29 mouse cellular contexts compared by ENCODE assay signal in genomic region chr12:112912951-112913745, GRCm38 (mm10). TPM values are rescaled to one million over a fixed set of nuclear protein-coding genes. Genes with fewer than 3 reads are reported as not detected.
A peak's percentile ranks its signal among the peaks of the same experiment; 100 is the strongest.
DNase-seq lines count a peak whose midpoint lies in the region; ATAC-seq and TF ChIP-seq lines count a peak whose summit lies in the region.
"Had no signal": no experiment of that assay in that cellular context is flagged by ENCODE, and none has a peak within 500 bp of the region (broad histone marks: within the 10 kb centered on the region; RNA-seq: fewer than 3 reads in every experiment).

No protein-coding gene starts in this region.

- no peak for TF ChIP-seq POLR2A in thymus, adult 2 months (IDR thresholded peaks at IDR 0.05; ENCODE audit: control insufficient read depth, extremely low read depth, insufficient read depth, low read length, poor library complexity)

- H3K27ac ChIP-seq in thymus, adult 2 months (ENCODE audit: control insufficient read depth, insufficient read depth, low read length): no peak overlapping the region
- H3K27ac ChIP-seq: embryonic facial prominence, embryonic 13.5 days; forebrain, embryonic 12.5 days; heart, embryonic 15.5 days; layer of hippocampus, adult 2 months; limb, embryonic 13.5 days; liver, embryonic 13.5 days; neural tube, embryonic 13.5 days had no signal

- H3K36me3 ChIP-seq in thymus, adult 2 months (ENCODE audit: control insufficient read depth, insufficient read depth, low read length): no peaks in the 10 kb centered on the region
- H3K36me3 ChIP-seq: liver, embryonic 13.5 days had no signal

- no peak; the same call in 1 of the 2 replicates for ATAC-seq in cerebellum, adult (ENCODE audit: insufficient number of reproducible peaks, low FRiP score, low TSS enrichment)
- ATAC-seq: hindbrain, embryonic 16.5 days; intestine, embryonic 16.5 days; midbrain, embryonic 16.5 days had no signal

- H3K27me3 ChIP-seq in thymus, adult 2 months (ENCODE audit: control insufficient read depth, insufficient read depth, low read length): no peaks in the 10 kb centered on the region
- H3K27me3 ChIP-seq: embryonic facial prominence, embryonic 13.5 days; forebrain, embryonic 12.5 days; limb, embryonic 13.5 days; liver, embryonic 13.5 days; neural tube, embryonic 13.5 days had no signal

- DNase-seq in cerebellum, adult 11 months: peak; percentile 37
- DNase-seq in thymus, adult 2 months: peak; percentile 18
- no peak for DNase-seq in thymus, postnatal 0 days (ENCODE audit: low spot score)
- DNase-seq in cerebellum, adult 9-11 months: peak; percentile 57
- peak; percentile 37 for DNase-seq in thymus, postnatal 4 days
- no peak for DNase-seq in right cerebral cortex, postnatal 36 days (ENCODE audit: low spot score in 2 of 2)
- DNase-seq in frontal cortex, adult 2 months (ENCODE audit: extremely low spot score in 1 of 2, low spot score in 1 of 2): no peak
- DNase-seq: adrenal gland, postnatal 10 days; gastrocnemius, postnatal 36 days; heart, postnatal 36 days; kidney, adult 9 months; kidney, postnatal 14 days; layer of hippocampus, postnatal 36 days; liver, embryonic 13.5 days; lung, embryonic 14.5 days; lung, postnatal 36 days; right cerebral cortex, postnatal 4 days had no signal

- WGBS in thymus, adult 2 months: 71% methylated on average over 28 of the region's 28 CpGs

- peaks cover 34% of the 10 kb centered on the region for H3K4me1 ChIP-seq in thymus, adult 2 months (replicated peaks; ENCODE audit: control insufficient read depth, insufficient read depth, low read length)
- H3K4me1 ChIP-seq: forebrain, embryonic 12.5 days had no signal

- no peak overlapping the region for H3K4me3 ChIP-seq in thymus, adult 2 months (ENCODE audit: control insufficient read depth, insufficient read depth, low read length)
- H3K4me3 ChIP-seq: embryonic facial prominence, embryonic 13.5 days; erythroblast, embryonic 14.5 days; forebrain, embryonic 12.5 days; heart, embryonic 15.5 days; layer of hippocampus, adult 2 months; limb, embryonic 13.5 days; liver, embryonic 13.5 days; myocyte; neural tube, embryonic 13.5 days had no signal

- TF ChIP-seq CTCF in thymus, adult 2 months (IDR thresholded peaks at IDR 0.05; ENCODE audit: borderline replicate concordance, control insufficient read depth, extremely low read depth, insufficient read depth, low read length, poor library complexity): no peak

RNA-seq across cellular contexts. Expression of gene Jag2, which starts 16.4 kb away (rescaled TPM):
- polyA plus RNA-seq in thymus, adult 2 months (2012; rRNA removed): 58.7 and 61.5 TPM in 2 replicates
- polyA plus RNA-seq in thymus, postnatal 0 days (2015; fragmentation: Nextera tagmentation; extraction: Ambion mirVana): 8.3 and 10.2 TPM in 2 replicates
- polyA plus RNA-seq in frontal cortex, adult 2 months (2012; rRNA removed): 43.0 and 48.3 TPM in 2 replicates
- polyA plus RNA-seq: erythroblast, embryonic 14.5 days had no signal

RNA-seq across cellular contexts. Expression of gene Nudt14, which starts 28.8 kb away (rescaled TPM):
- 58.8 and 59.6 TPM in 2 replicates for polyA plus RNA-seq in thymus, adult 2 months (2012; rRNA removed)
- polyA plus RNA-seq in thymus, postnatal 0 days (2015; fragmentation: Nextera tagmentation; extraction: Ambion mirVana): 93.9 and 98.4 TPM in 2 replicates
- 19.0 and 22.4 TPM in 2 replicates for polyA plus RNA-seq in frontal cortex, adult 2 months (2012; rRNA removed)

RNA-seq across cellular contexts. Expression of gene Gpr132, which starts 45.1 kb away (rescaled TPM):
- 256 and 265 TPM in 2 replicates for polyA plus RNA-seq in thymus, adult 2 months (2012; rRNA removed)
- 26.6 and 28.5 TPM in 2 replicates for polyA plus RNA-seq in thymus, postnatal 0 days (2015; fragmentation: Nextera tagmentation; extraction: Ambion mirVana)
- polyA plus RNA-seq in frontal cortex, adult 2 months (2012; rRNA removed): 0.10 and 0.15 TPM in 2 replicates
- polyA plus RNA-seq: embryonic facial prominence, embryonic 13.5 days; forebrain, embryonic 12.5 days; midbrain, embryonic 16.5 days; neural tube, embryonic 13.5 days had no signal

Comparison
In these comparisons a context has a peak if more than half of its experiments do, and no peak if none do; other contexts are left out.
1. DNase-seq: peak in cerebellum, adult 11 months (single experiment), thymus, adult 2 months (single experiment), cerebellum, adult 9-11 months (single experiment) and thymus, postnatal 4 days (single experiment); none in thymus, postnatal 0 days (single experiment), right cerebral cortex, postnatal 36 days (0 of 2) and frontal cortex, adult 2 months (0 of 2).
2. RNA of gene Gpr132, which starts 45.1 kb away (polyA plus RNA-seq): 256 to 265 TPM in thymus, adult 2 months and 26.6 to 28.5 TPM in thymus, postnatal 0 days; 0.10 to 0.15 TPM in frontal cortex, adult 2 months; every median in the first group is over 10 times any median in the second.